Mouse (Mus musculus) layer of hippocampus, postnatal 10 days (tissue): ENCODE data around the gene Ptprk. TPM values are rescaled to one million over a fixed set of nuclear protein-coding genes. Genes with fewer than 3 reads are reported as not detected.

Source experiments
- DNase-seq, 2 experiments: peaks; one replicate each; pipeline ENCODE4 v3.0.0; 2021; ENCODE audit warnings: low spot score in 2 of 2
- total RNA-seq, 2 experiments: library from RNA; stranded (reverse); gene quantifications; 2 replicates each; pipeline ENCODE4 v1.2.3; 2021

Ptprk gene
- total RNA-seq, 2 experiments from 2014 or later, result 53.6 to 56.5 TPM

- no peak for DNase-seq
Observed at GRCm38 (mm10) chr10:28112826-28113589, 38.4 kb downstream of the Ptprk start.

GRCm38 (mm10) chr10:28113879-28114278, 39.3 kb downstream of the Ptprk start:
- DNase-seq, result peak in 1 of 2 experiments; percentile 25

GRCm38 (mm10) chr10:28116982-28117381, 42.4 kb downstream of the Ptprk start:
- DNase-seq, result no peak

- DNase-seq, result no peak
Observed at GRCm38 (mm10) chr10:28118783-28119365, 44.3 kb downstream of the Ptprk start.

- no peak for DNase-seq
Observed at GRCm38 (mm10) chr10:28123881-28124280, 49.3 kb downstream of the Ptprk start.

GRCm38 (mm10) chr10:28128011-28128410, 53.4 kb downstream of the Ptprk start:
- DNase-seq, result peak; percentile 15 to 33

- no peak for DNase-seq
Observed at GRCm38 (mm10) chr10:28128450-28128849, 53.8 kb downstream of the Ptprk start.

GRCm38 (mm10) chr10:28130422-28130821, 55.8 kb downstream of the Ptprk start:
- no peak for DNase-seq

- no peak for DNase-seq
Observed at GRCm38 (mm10) chr10:28133770-28134169, 59.1 kb downstream of the Ptprk start.

GRCm38 (mm10) chr10:28138399-28138798, 63.8 kb downstream of the Ptprk start:
- peak in 1 of 2 experiments; percentile 2 for DNase-seq

- no peak for DNase-seq
Observed at GRCm38 (mm10) chr10:28144459-28144858, 69.8 kb downstream of the Ptprk start.

GRCm38 (mm10) chr10:28145326-28145725, 70.7 kb downstream of the Ptprk start:
- no peak for DNase-seq

GRCm38 (mm10) chr10:28155688-28156685, 81.4 kb downstream of the Ptprk start:
- DNase-seq, result peak; percentile 28 to 35

- DNase-seq, result no peak
Observed at GRCm38 (mm10) chr10:28159716-28160115, 85.1 kb downstream of the Ptprk start.

GRCm38 (mm10) chr10:28161306-28161705, 86.7 kb downstream of the Ptprk start:
- DNase-seq, result no peak

- no peak for DNase-seq
Observed at GRCm38 (mm10) chr10:28164250-28164649, 89.6 kb downstream of the Ptprk start.

- DNase-seq, result no peak
Observed at GRCm38 (mm10) chr10:28164746-28165145, 90.1 kb downstream of the Ptprk start.

GRCm38 (mm10) chr10:28166610-28167009, 92.0 kb downstream of the Ptprk start:
- DNase-seq, result no peak

GRCm38 (mm10) chr10:28167097-28167496, 92.5 kb downstream of the Ptprk start:
- DNase-seq, result no peak

- DNase-seq, result no peak
Observed at GRCm38 (mm10) chr10:28171196-28171595, 96.6 kb downstream of the Ptprk start.

GRCm38 (mm10) chr10:28178876-28179275, 104.3 kb downstream of the Ptprk start:
- DNase-seq, result no peak

GRCm38 (mm10) chr10:28182081-28182480, 107.5 kb downstream of the Ptprk start:
- DNase-seq, result no peak
